Mouse (Mus musculus) liver, postnatal 0 days (tissue): ENCODE results near the gene Ier5. TPM values are rescaled to one million over a fixed set of nuclear protein-coding genes. Genes with fewer than 3 reads are reported as not detected.

Experiments used
- ATAC-seq: fragments of 200-750 bp; cut with Nextera tagmentation; 2 replicates; pipeline ENCODE4 v1.8.0; 2017; ENCODE audit warnings: mild to moderate bottlenecking, moderate library complexity
- DNase-seq: peaks from one replicate; pipeline ENCODE4 v3.0.0-alpha.2; 2016
- H3K27ac ChIP-seq: fragments of 300-500 bp; sonication (generic); 2 replicates; pipeline ENCODE4 v1.5.1; 2014; ENCODE audit warnings: antibody characterized with exemption, moderate library complexity, mild to moderate bottlenecking, low read depth
- H3K27me3 ChIP-seq: fragments of 300-500 bp; sonication (generic); 2 replicates; pipeline ENCODE4 v1.6.1; 2014; ENCODE audit warnings: low read length, control low read depth, mixed read lengths; ENCODE audit not compliant: insufficient read depth
- H3K36me3 ChIP-seq: fragments of 300-500 bp; sonication (generic); replicated peaks from 2 replicates; pipeline ENCODE4 v1.6.1; 2014; ENCODE audit warnings: mild to moderate bottlenecking, control low read depth, low read length, moderate library complexity, mixed read lengths; ENCODE audit not compliant: insufficient read depth
- H3K4me1 ChIP-seq: fragments of 300-500 bp; sonication (generic); 2 replicates; pipeline ENCODE4 v1.6.1; 2014; ENCODE audit warnings: antibody characterized with exemption, mild to moderate bottlenecking, control low read depth; ENCODE audit not compliant: insufficient read depth
- H3K4me2 ChIP-seq: fragments of 300-500 bp; sonication (generic); 2 replicates; pipeline ENCODE4 v1.6.1; 2014; ENCODE audit warnings: low read depth, mild to moderate bottlenecking, low read length, moderate library complexity, mixed read lengths
- H3K4me3 ChIP-seq: fragments of 300-500 bp; sonication (generic); 2 replicates; pipeline ENCODE4 v1.5.1; 2014; ENCODE audit warnings: low read depth, low read length
- H3K9ac ChIP-seq: fragments of 300-500 bp; sonication (generic); replicated peaks from 2 replicates; pipeline ENCODE4 v1.6.1; 2014; ENCODE audit warnings: mild to moderate bottlenecking, moderate library complexity
- H3K9me3 ChIP-seq: fragments of 300-500 bp; sonication (generic); 2 replicates; pipeline ENCODE4 v1.6.1; 2016; ENCODE audit warnings: mild to moderate bottlenecking, control low read depth, low read length, mixed read lengths
- CTCF ChIP-seq: sonication (generic); IDR thresholded peaks from 2 replicates; pipeline ENCODE4 v1.5.1; 2016; ENCODE audit warnings: antibody characterized with exemption, low read depth
- EP300 ChIP-seq: IDR thresholded peaks from 2 replicates; pipeline ENCODE4 v1.6.1; 2016; ENCODE audit warnings: antibody characterized with exemption, low read depth, mild to moderate bottlenecking
- WGBS: fragments of 180-500 bp; shearing (Covaris S2); extraction: QIAGEN DNeasy Blood & Tissue Kit; methylation state at CpG from one replicate; pipeline ENCODE4 v1.1.7; 2014; ENCODE audit not compliant: insufficient replicate concordance; 5-methylcytosine and 5-hydroxymethylcytosine counted together
- polyA plus RNA-seq: library from polyadenylated mRNA; unstranded; fragments of >200 nt; fragmentation: Nextera tagmentation; extraction: Ambion mirVana; gene quantifications from 2 replicates; pipeline ENCODE4 v1.2.1, GENCODE M21; 2015

Ier5 gene
- polyA plus RNA-seq, 1 experiment from 2014 or later = 1.5 TPM

DNA sequence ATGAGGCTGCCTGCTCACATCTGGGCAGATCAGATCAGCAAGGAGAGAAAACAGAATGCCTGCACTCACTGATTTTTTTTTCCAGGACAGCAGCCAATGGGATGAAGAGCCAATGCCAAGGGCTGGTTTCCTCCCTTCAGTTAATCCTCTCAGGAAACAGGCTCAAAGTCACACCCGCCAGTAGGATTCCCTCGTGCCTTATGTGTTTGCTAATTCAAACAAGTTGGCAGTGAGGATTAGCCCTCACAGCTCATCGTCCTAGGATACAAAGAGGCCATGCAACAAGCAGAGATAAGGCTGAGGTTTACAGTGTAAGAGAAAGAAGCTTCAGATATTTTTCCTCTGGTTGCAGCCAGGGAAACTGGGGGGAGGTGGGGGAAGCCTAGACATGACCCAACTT, 14.5 kb upstream of the Ier5 start:
- Histone ChIP-seq H3K9me3 (no peaks in the 10 kb centered on the region), H3K4me1 (peaks cover 5% of the 10 kb centered on the region), H3K4me3 (no peak overlapping the region), H3K4me2 (no peak overlapping the region), H3K9ac (no peak overlapping the region), H3K27ac (no peak overlapping the region), H3K27me3 (no peaks in the 10 kb centered on the region), H3K36me3 (no peaks in the 10 kb centered on the region)
- DNase-seq = no peak
- TF ChIP-seq CTCF (no peak), EP300 (no peak)
- WGBS = 25% methylated on average over 3 of the region's 3 CpGs
- ATAC-seq = no peak

- ATAC-seq = no peak
- 88% methylated on average over 1 of the region's 1 CpGs for whole genome bisulfite sequencing
- TF ChIP-seq CTCF (no peak), EP300 (no peak)
Observed at GRCm38 (mm10) chr1:155112875-155113274, 13.4 kb upstream of the Ier5 start.

GRCm38 (mm10) chr1:155112118-155112517, 12.7 kb upstream of the Ier5 start:
- DNase-seq (no peak), ATAC-seq (0 out of 2 replicates have a peak, but pooled peaks have one; percentile 10)
- Histone ChIP-seq H3K9me3 (no peaks in the 10 kb centered on the region), H3K4me1 (peaks cover 5% of the 10 kb centered on the region), H3K27me3 (no peaks in the 10 kb centered on the region), H3K27ac (no peak overlapping the region), H3K9ac (no peak overlapping the region), H3K4me3 (no peak overlapping the region), H3K4me2 (no peak overlapping the region), H3K36me3 (no peaks in the 10 kb centered on the region)
- 53% methylated on average over 4 of the region's 4 CpGs for WGBS
- no peak for TF ChIP-seq CTCF
- no peak for TF ChIP-seq EP300

More at GRCm38 (mm10) chr1:155112875-155113274, 13.4 kb upstream of the Ier5 start:
- no peak overlapping the region for H3K27ac ChIP-seq
- peaks cover 5% of the 10 kb centered on the region for H3K4me1 ChIP-seq
- no peaks in the 10 kb centered on the region for H3K36me3 ChIP-seq
- no peak for DNase-seq
- H3K9ac ChIP-seq = no peak overlapping the region
- no peaks in the 10 kb centered on the region for H3K9me3 ChIP-seq
- no peak overlapping the region for H3K4me2 ChIP-seq
- no peak overlapping the region for H3K4me3 ChIP-seq
- H3K27me3 ChIP-seq = no peaks in the 10 kb centered on the region

DNA sequence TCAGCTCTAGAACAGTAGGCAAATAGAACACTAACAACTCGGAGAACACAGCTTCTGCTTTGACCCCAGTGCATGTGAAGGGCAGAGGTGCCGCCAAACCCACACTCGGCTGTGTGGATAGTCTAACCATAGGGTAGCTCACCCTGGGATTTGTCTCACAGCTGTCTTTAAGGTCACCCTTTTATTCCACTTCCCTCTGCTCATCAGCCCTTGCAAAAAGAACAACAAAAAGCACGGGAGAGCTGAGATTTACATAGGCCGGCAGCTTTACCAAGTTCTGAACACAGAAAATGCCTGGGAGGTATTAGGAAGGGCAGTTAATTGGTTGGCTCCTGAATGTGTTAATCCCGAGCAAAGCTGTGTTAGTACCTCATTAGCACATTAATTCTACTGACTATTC, 12.1 kb upstream of the Ier5 start:
- ATAC-seq (no peak), DNase-seq (no peak)
- no peak overlapping the region for H3K27ac ChIP-seq
- no peak overlapping the region for H3K9ac ChIP-seq
- TF ChIP-seq CTCF = no peak
- TF ChIP-seq EP300 = no peak
- H3K4me1 ChIP-seq = peaks cover 5% of the 10 kb centered on the region
- H3K4me3 ChIP-seq = no peak overlapping the region
- H3K9me3 ChIP-seq = no peaks in the 10 kb centered on the region
- no peak overlapping the region for H3K4me2 ChIP-seq
- 60% methylated on average over 6 of the region's 6 CpGs for WGBS
- H3K27me3 ChIP-seq = no peaks in the 10 kb centered on the region
- no peaks in the 10 kb centered on the region for H3K36me3 ChIP-seq

- H3K9me3 ChIP-seq = no peaks in the 10 kb centered on the region
- no peak for DNase-seq
- no peaks in the 10 kb centered on the region for H3K27me3 ChIP-seq
- no peak overlapping the region for H3K9ac ChIP-seq
- H3K4me3 ChIP-seq = no peak overlapping the region
- H3K27ac ChIP-seq = no peak overlapping the region
- 39% methylated on average over 18 of the region's 18 CpGs for WGBS
- H3K36me3 ChIP-seq = no peaks in the 10 kb centered on the region
- peaks cover 5% of the 10 kb centered on the region for H3K4me1 ChIP-seq
- no peak overlapping the region for H3K4me2 ChIP-seq
- no peak for ATAC-seq
- TF ChIP-seq CTCF = no peak
- TF ChIP-seq EP300 = no peak
Observed at GRCm38 (mm10) chr1:155109387-155110350, 10.2 kb upstream of the Ier5 start.

DNA sequence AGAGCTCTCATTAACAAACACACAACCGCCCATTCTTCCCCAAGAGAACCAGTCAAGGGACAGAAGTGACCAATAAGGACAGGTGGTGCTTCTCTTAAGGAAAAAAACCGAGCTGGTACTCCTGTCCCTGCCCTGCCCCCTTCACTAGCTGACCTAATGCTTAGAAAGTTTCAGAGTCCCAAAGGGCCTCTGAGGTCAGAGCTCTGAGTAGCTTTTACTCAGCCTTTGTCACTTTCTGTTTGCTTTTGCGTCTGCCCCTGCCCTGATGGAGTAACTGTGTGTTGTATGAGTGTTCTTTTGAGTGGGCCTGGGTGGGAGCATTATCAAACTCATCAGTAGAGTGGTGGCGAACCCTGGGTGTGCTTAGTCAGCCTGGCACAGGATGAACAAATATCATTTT, 9.0 kb upstream of the Ier5 start:
- 27% methylated on average over 4 of the region's 4 CpGs for WGBS
- Histone ChIP-seq H3K27ac (no peak overlapping the region), H3K36me3 (no peaks in the 10 kb centered on the region), H3K4me3 (no peak overlapping the region), H3K9ac (no peak overlapping the region), H3K4me2 (no peak overlapping the region), H3K27me3 (no peaks in the 10 kb centered on the region), H3K9me3 (no peaks in the 10 kb centered on the region), H3K4me1 (peaks cover 5% of the 10 kb centered on the region)
- TF ChIP-seq EP300 (no peak), CTCF (no peak)
- DNase-seq (peak; percentile 34), ATAC-seq (peak; percentile 88)
